Mouse (Mus musculus): ENCODE measurements around the gene Grid2.
A peak's percentile ranks its signal among the peaks of the same experiment; 100 is the strongest.

GRCm38 (mm10) chr6:64683974-64684373 lies 1428.3 kb downstream of the Grid2 start:
- peak; percentile 74 for TF ChIP-seq CTCF (conservative IDR thresholded peaks at IDR 0.05; ENCODE audit: low read length)
- no peak for TF ChIP-seq NANOG (IDR thresholded peaks at IDR 0.05; ENCODE audit: borderline replicate concordance, low read length)

All from E14TG2a.4 (cell line).